Mouse (Mus musculus): ENCODE results near the gene Neu3. TPM values are rescaled to one million over a fixed set of nuclear protein-coding genes. Genes with fewer than 3 reads are reported as not detected.

The Neu3 gene
- polyA plus RNA-seq, 1 experiment from 2014 or later = 5.2 TPM

DNA sequence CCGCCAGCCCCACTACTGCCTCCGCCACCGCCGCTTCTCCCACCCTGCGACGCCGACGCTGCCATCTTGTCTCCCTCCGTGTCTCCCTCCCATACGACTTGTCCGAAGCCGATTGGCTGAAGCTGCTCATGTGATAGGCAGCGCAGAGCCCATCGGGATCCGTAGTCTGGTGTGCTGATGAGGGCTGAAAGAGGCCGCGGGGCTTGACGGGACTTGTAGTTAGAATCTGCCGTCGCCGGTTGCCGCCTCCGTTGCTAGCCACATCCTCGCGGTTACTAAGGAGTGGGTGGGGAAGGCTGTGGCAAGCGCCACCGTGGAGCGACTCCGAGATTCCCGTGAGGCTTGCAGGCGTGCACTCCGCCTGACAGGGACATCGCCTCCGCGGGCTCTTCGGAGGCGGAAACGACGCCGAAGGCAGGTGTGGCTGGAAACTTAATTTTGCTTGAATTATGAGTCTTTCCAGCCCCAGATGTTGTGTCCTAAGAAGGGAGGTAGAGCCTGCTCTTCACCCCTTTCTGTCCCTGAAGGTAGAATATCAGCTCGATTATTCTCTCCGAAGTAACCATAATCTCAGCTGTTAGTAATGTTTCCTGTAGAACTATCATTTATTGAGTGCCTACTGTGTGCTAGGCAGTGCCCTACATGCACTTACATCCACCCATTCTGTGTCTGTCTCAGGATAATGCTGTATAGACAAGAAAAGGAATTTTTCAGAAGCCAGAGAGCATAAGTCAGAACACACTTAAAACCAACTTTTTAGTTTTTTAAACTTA, 30.8 kb upstream of the Neu3 start, which contains the start of gene Xrra1:
Gene Xrra1, plus strand, starts transcription at position 304 of the 773 bp plus-strand sequence.
- Histone ChIP-seq H3K36me3 (ENCODE audit: control insufficient read depth, insufficient read depth) (peaks cover 5% of the 10 kb centered on the region; the same call in 1 of the 2 replicates), H3K4me2 (ENCODE audit: low read depth, low read length) (peak within 1 kb of the TSS; percentile 89), H3K4me3 (ENCODE audit: low read length) (peak within 1 kb of the TSS; percentile 78), H3K4me1 (ENCODE audit: control insufficient read depth, insufficient read depth, low read length) (peaks cover 21% of the 10 kb centered on the region), H3K9me3 (replicated peaks; ENCODE audit: control insufficient read depth, low read length) (no peaks in the 10 kb centered on the region), H3K27ac (ENCODE audit: low read length) (peak within 1 kb of the TSS; percentile 33), H3K9ac (ENCODE audit: low read length) (peak within 1 kb of the TSS; percentile 81), H3K27me3 (ENCODE audit: control insufficient read depth, insufficient read depth, low read length) (no peaks in the 10 kb centered on the region)
- ATAC-seq (replicated peaks; ENCODE audit: extremely low read depth, insufficient read depth, low FRiP score) = peak; percentile 98
- under 1% methylated on average over 42 of the region's 42 CpGs for WGBS

DNA sequence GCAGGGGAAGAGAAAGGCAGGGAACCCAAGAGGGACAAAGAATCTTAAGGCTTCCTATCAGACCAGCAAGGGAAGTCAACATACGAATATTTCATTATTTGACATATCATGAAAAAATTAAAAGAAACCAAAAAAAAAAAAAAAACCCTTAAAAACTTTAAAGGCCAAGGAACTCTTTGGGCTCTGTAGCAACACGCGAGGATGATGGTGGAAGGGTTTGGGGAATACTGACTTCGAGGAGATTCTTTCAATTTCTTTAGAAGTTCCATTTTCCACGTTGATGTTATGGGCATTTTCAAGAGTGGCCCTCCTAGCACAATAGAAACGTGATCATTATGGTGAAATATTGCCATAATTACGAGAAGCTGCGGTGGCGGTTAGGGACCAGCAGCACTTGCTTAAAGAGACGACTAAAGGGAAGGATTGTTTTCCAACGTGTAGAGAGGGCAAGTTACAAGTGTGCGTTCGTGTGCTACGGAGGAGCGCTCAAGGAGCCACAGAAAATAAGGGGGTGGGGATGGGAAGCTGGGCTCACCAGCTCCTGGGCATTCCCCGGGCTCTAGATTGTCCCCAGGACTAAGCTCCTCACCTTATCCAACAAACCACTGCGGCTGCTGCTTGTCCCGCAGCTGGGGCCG, 30.1 kb upstream of the Neu3 start:
- under 1% methylated on average over 19 of the region's 19 CpGs for WGBS

DNA sequence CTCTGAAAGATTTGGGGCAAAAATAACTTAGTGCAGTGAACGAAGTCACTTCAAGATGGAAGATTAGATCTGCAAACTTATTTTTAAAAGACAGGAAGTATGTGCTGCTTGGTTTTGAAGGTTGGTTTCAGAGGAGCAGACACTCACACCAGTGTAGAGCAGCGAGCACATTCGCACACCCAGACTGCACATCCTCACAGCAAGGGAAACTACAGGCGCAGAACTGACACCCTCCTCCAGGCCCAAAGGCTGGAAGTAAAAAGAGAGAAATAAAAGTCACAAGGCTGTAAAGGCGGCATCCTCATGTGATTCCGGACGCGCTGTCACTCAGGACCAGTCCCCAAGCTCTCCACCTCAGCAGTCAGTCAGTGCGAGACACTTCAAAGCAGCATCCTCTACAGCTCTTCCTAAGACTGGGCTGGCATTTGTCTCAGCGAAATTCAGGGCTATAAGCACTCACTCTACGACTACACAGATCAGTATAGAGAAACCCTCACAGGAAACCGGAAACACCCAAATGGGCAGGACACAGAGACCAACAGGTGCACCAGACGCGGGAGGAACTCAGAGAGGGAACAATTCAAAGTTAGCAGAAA, 28.1 kb upstream of the Neu3 start:
- no peak for ATAC-seq (replicated peaks; ENCODE audit: extremely low read depth, insufficient read depth, low FRiP score)
- 74% methylated on average over 14 of the region's 14 CpGs for WGBS
- Histone ChIP-seq H3K9me3 (replicated peaks; ENCODE audit: control insufficient read depth, low read length) (no peaks in the 10 kb centered on the region), H3K27ac (ENCODE audit: low read length) (peak overlapping the region; percentile 3; the same call in 1 of the 2 replicates), H3K36me3 (ENCODE audit: control insufficient read depth, insufficient read depth) (peaks cover 8% of the 10 kb centered on the region; the same call in 1 of the 2 replicates), H3K9ac (ENCODE audit: low read length) (no peak overlapping the region), H3K4me3 (ENCODE audit: low read length) (0 out of 2 replicates have a peak overlapping the region, but pooled peaks have one; percentile 3), H3K4me2 (ENCODE audit: low read depth, low read length) (0 out of 2 replicates have a peak overlapping the region, but pooled peaks have one; percentile 5), H3K4me1 (ENCODE audit: control insufficient read depth, insufficient read depth, low read length) (peaks cover 21% of the 10 kb centered on the region), H3K27me3 (ENCODE audit: control insufficient read depth, insufficient read depth, low read length) (no peaks in the 10 kb centered on the region)

More for the DNA sequence above, 30.1 kb upstream of the Neu3 start:
- Histone ChIP-seq H3K9ac (ENCODE audit: low read length) (peak overlapping the region; percentile 81), H3K4me2 (ENCODE audit: low read depth, low read length) (peak overlapping the region; percentile 74), H3K27me3 (ENCODE audit: control insufficient read depth, insufficient read depth, low read length) (no peaks in the 10 kb centered on the region), H3K4me1 (ENCODE audit: control insufficient read depth, insufficient read depth, low read length) (peaks cover 21% of the 10 kb centered on the region), H3K36me3 (ENCODE audit: control insufficient read depth, insufficient read depth) (peaks cover 8% of the 10 kb centered on the region; the same call in 1 of the 2 replicates), H3K9me3 (replicated peaks; ENCODE audit: control insufficient read depth, low read length) (no peaks in the 10 kb centered on the region), H3K27ac (ENCODE audit: low read length) (peak overlapping the region; percentile 33), H3K4me3 (ENCODE audit: low read length) (peak overlapping the region; percentile 78)
- ATAC-seq (replicated peaks; ENCODE audit: extremely low read depth, insufficient read depth, low FRiP score) = peak; percentile 26

DNA sequence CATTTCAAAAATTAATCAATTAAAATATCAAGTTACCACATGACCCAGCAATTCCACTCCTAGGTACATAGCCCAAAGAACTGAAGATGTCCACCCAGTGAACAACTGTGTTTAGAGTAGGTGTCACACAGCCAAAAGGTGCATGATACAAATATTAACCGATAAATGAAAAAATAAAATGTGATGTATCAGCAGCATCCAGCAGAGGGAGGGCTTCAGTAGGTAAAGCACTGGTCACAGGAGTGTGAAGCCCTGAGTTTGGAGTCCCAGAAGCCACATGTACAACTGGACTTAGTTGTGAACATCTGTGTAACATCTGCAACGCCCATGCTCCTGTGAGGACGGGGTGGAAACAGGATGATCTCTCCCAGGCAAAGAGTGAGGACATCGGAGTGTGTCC, 26.1 kb upstream of the Neu3 start:
- no peak for ATAC-seq (replicated peaks; ENCODE audit: extremely low read depth, insufficient read depth, low FRiP score)
- WGBS = 72% methylated on average over 4 of the region's 4 CpGs
- H3K4me1 ChIP-seq (ENCODE audit: control insufficient read depth, insufficient read depth, low read length) = peaks cover 21% of the 10 kb centered on the region
- H3K4me3 ChIP-seq (ENCODE audit: low read length) = no peak overlapping the region
- no peak overlapping the region for H3K27ac ChIP-seq (ENCODE audit: low read length)
- H3K9me3 ChIP-seq (replicated peaks; ENCODE audit: control insufficient read depth, low read length) = no peaks in the 10 kb centered on the region
- peaks cover 8% of the 10 kb centered on the region; the same call in 1 of the 2 replicates for H3K36me3 ChIP-seq (ENCODE audit: control insufficient read depth, insufficient read depth)
- no peaks in the 10 kb centered on the region for H3K27me3 ChIP-seq (ENCODE audit: control insufficient read depth, insufficient read depth, low read length)
- no peak overlapping the region for H3K4me2 ChIP-seq (ENCODE audit: low read depth, low read length)
- no peak overlapping the region for H3K9ac ChIP-seq (ENCODE audit: low read length)

DNA sequence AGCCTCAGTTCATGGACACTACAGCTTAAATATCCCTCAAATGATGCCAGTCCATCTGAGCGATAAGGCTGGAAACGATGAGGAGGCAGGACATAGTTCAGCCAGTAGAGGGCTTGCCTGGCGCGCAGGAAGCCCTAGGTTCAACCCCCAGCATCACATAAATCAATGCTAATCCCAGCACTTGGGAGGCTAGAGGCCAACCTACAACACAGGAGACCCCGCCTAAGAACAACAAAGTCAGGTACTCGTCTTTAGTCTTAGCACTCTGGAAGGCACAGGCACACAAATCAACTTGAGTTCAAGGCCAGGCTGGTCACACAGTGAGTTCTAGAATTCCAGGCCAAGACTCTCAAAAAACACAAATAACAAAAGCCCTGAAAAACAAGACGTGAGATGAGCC, 25.1 kb upstream of the Neu3 start:
- no peak for ATAC-seq (replicated peaks; ENCODE audit: extremely low read depth, insufficient read depth, low FRiP score)
- Histone ChIP-seq H3K27me3 (ENCODE audit: control insufficient read depth, insufficient read depth, low read length) (no peaks in the 10 kb centered on the region), H3K4me3 (ENCODE audit: low read length) (no peak overlapping the region), H3K9me3 (replicated peaks; ENCODE audit: control insufficient read depth, low read length) (no peaks in the 10 kb centered on the region), H3K27ac (ENCODE audit: low read length) (no peak overlapping the region), H3K4me1 (ENCODE audit: control insufficient read depth, insufficient read depth, low read length) (peaks cover 19% of the 10 kb centered on the region), H3K9ac (ENCODE audit: low read length) (no peak overlapping the region), H3K4me2 (ENCODE audit: low read depth, low read length) (no peak overlapping the region), H3K36me3 (ENCODE audit: control insufficient read depth, insufficient read depth) (peaks cover 16% of the 10 kb centered on the region)
- WGBS = 78% methylated on average over 7 of the region's 7 CpGs

DNA sequence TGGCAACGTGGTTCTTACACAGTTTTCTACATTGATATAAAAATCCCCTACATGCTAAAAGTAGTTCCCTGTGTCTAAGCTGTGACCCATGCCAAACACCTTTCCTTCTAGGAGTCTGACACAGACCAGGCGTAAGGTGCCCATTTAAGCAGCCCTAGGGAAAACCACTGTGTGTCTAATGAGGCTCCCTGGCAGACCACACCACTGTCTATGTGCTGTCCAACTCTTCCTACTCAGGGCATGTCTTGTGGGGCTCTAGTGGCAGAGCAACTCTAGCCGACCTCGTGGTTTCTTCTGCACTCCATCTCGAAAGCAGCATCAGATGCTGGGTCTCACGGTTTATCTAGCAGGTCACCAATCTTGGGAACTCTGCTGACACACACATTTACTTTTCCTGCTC, 23.4 kb upstream of the Neu3 start:
- 73% methylated on average over 6 of the region's 6 CpGs for WGBS
- Histone ChIP-seq H3K36me3 (ENCODE audit: control insufficient read depth, insufficient read depth) (peaks cover 25% of the 10 kb centered on the region), H3K27me3 (ENCODE audit: control insufficient read depth, insufficient read depth, low read length) (no peaks in the 10 kb centered on the region), H3K27ac (ENCODE audit: low read length) (no peak overlapping the region), H3K4me2 (ENCODE audit: low read depth, low read length) (no peak overlapping the region), H3K4me1 (ENCODE audit: control insufficient read depth, insufficient read depth, low read length) (peaks cover 8% of the 10 kb centered on the region), H3K9me3 (replicated peaks; ENCODE audit: control insufficient read depth, low read length) (no peaks in the 10 kb centered on the region), H3K4me3 (ENCODE audit: low read length) (no peak overlapping the region), H3K9ac (ENCODE audit: low read length) (no peak overlapping the region)
- ATAC-seq (replicated peaks; ENCODE audit: extremely low read depth, insufficient read depth, low FRiP score) = no peak

DNA sequence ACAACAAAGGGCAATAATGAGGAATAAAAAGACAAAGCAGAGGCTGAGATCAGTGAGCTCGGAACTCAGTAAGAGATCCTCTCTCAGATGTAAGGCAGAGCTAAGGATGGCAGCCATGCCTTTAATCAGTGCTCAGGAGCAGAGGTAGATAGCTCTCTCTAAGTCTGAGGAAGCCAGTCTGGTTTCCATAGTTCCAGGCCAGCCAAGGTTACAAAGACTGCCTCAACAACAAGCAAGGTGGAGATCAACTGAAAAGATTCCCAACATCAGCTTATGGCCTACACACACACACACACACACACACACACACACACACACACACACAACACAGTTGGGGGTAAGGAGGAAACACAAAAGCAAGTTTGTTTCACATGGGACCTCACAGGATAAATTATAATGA, 22.9 kb upstream of the Neu3 start:
- no peaks in the 10 kb centered on the region for H3K27me3 ChIP-seq (ENCODE audit: control insufficient read depth, insufficient read depth, low read length)
- H3K36me3 ChIP-seq (ENCODE audit: control insufficient read depth, insufficient read depth) = peaks cover 29% of the 10 kb centered on the region
- H3K9me3 ChIP-seq (replicated peaks; ENCODE audit: control insufficient read depth, low read length) = no peaks in the 10 kb centered on the region
- no peak overlapping the region for H3K4me2 ChIP-seq (ENCODE audit: low read depth, low read length)
- no peak overlapping the region for H3K27ac ChIP-seq (ENCODE audit: low read length)
- 60% methylated on average over 1 of the region's 1 CpGs for WGBS
- peaks cover 5% of the 10 kb centered on the region for H3K4me1 ChIP-seq (ENCODE audit: control insufficient read depth, insufficient read depth, low read length)
- H3K9ac ChIP-seq (ENCODE audit: low read length) = no peak overlapping the region
- ATAC-seq (replicated peaks; ENCODE audit: extremely low read depth, insufficient read depth, low FRiP score) = no peak
- H3K4me3 ChIP-seq (ENCODE audit: low read length) = no peak overlapping the region

DNA sequence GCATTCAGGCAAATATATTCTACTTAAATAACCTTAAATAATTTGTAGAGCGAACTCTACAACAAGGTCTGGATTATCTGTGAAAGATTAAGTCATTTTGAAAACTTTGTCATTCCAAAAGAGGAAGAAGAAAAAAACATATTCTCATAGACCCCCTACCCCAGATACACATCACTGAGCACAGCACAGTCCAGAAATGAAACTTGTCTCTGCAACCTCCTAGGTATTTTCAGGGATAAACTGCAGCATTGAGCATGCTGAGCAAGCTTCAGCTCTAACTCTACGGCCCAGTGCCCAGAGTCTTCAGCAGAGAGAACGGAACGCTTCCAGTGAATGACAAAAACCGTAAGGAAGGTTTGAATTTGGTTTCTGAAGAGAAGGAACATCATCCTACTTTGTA, 22.3 kb upstream of the Neu3 start:
- 90% methylated on average over 5 of the region's 5 CpGs for WGBS
- no peak overlapping the region for H3K4me3 ChIP-seq (ENCODE audit: low read length)
- H3K4me1 ChIP-seq (ENCODE audit: control insufficient read depth, insufficient read depth, low read length) = peaks cover 4% of the 10 kb centered on the region
- no peak overlapping the region for H3K4me2 ChIP-seq (ENCODE audit: low read depth, low read length)
- ATAC-seq (replicated peaks; ENCODE audit: extremely low read depth, insufficient read depth, low FRiP score) = no peak
- H3K27me3 ChIP-seq (ENCODE audit: control insufficient read depth, insufficient read depth, low read length) = no peaks in the 10 kb centered on the region
- no peak overlapping the region for H3K9ac ChIP-seq (ENCODE audit: low read length)
- H3K27ac ChIP-seq (ENCODE audit: low read length) = no peak overlapping the region
- H3K36me3 ChIP-seq (ENCODE audit: control insufficient read depth, insufficient read depth) = peaks cover 30% of the 10 kb centered on the region
- H3K9me3 ChIP-seq (replicated peaks; ENCODE audit: control insufficient read depth, low read length) = no peaks in the 10 kb centered on the region
